ENCODE assay signal across 8 mouse cellular contexts in the genomic region with DNA sequence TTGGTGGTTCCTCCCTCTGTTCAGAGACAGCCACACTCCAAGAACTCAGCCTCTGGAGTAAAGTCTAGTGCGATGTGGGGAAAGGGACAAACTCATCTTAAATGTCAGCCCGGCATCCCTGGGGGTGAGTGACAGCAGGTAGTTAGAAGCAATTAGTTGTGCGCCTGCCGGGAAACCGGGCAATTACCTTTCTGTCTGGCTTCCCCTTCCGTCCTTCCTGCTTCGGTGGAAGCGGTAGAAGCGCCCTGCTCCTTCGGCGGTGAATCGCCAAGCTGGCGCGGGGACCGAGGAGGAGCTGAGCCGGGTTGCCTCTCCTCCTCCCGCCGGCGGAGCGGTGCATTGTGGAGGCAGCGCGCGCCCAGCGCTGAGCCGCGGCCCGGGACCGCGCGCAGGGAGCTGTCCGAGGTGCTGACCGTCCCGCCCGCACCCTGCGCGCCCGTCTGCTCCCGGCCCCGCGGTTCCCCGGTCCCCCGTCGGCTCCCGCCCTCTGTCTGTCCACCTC. TPM values are rescaled to one million over a fixed set of nuclear protein-coding genes. Genes with fewer than 3 reads are reported as not detected.
DNase-seq lines count a peak whose midpoint lies in the region; ATAC-seq and TF ChIP-seq lines count a peak whose summit lies in the region.

A gene (plus strand): TSS at position 337 of the 502 bp plus-strand sequence.

- TF ChIP-seq CTCF in Patski (IDR thresholded peaks at IDR 0.05), result no peak

- in situ Hi-C loops in Patski (cut with MboI; ENCODE audit: low pct_unique_long_range_greater_than_20kb), result no loop called here

- DNase-seq in Patski (ENCODE audit: low read depth, low spot score), result no peak
- DNase-seq in cerebellum, adult 8-10 months, result peak; percentile 71
- peak; percentile 71 for DNase-seq in forelimb bud, embryonic 11.5 days (ENCODE audit: low read depth, low spot score)
- DNase-seq in layer of hippocampus, adult 9-11 months, result peak; percentile 39
- peak; percentile 68 for DNase-seq in lung, postnatal 14 days
- peak; percentile 86 for DNase-seq in retina, embryonic 14.5 days (ENCODE audit: low spot score)
- peak; percentile 86 for DNase-seq in thymus, postnatal 4 days

- H3K27me3 ChIP-seq in Patski, result peaks cover 33% of the 10 kb centered on the region

- POLR2A ChIA-PET in Patski (lab: Charles Lee), result no interaction called here

- CTCF ChIA-PET in Patski (lab: Charles Lee), result no interaction called here

- ATAC-seq in Patski, result peak; percentile 97
- ATAC-seq in hematopoietic stem cell, adult 5-6 weeks (replicated peaks in 1 of 2; ENCODE audit: insufficient read depth in 1 of 2, low FRiP score in 2 of 2, low TSS enrichment in 1 of 2, low read depth in 1 of 2, poor library complexity in 2 of 2, severe bottlenecking in 2 of 2), result peak; percentile 93 to 94

RNA-seq across cellular contexts. Expression of the gene that starts here (rescaled TPM):
- not detected for polyA plus RNA-seq in Patski (2021)
- total RNA-seq in hematopoietic stem cell, adult 5-6 weeks (2017), result not detected in 2 replicates

Comparison
In these comparisons a context has a peak if more than half of its experiments do, and no peak if none do; other contexts are left out.
1. Peak in ATAC-seq in Patski; RNA of the gene not detected or under 1 TPM.
2. Peak in ATAC-seq in hematopoietic stem cell, adult 5-6 weeks; RNA of the gene not detected or under 1 TPM.